Mouse (Mus musculus) erythroblast, adult 5-6 weeks (primary cell): ENCODE measurements around the gene Rab6b. TPM values are rescaled to one million over a fixed set of nuclear protein-coding genes. Genes with fewer than 3 reads are reported as not detected.
A peak's percentile ranks its signal among the peaks of the same experiment; 100 is the strongest.

Source experiments
- ATAC-seq: replicated peaks from 2 replicates; pipeline ENCODE4 v1.8.0; 2016; ENCODE audit warnings: moderate number of reproducible peaks, mild to moderate bottlenecking, moderate TSS enrichment, inconsistent platforms; ENCODE audit not compliant: poor library complexity, low FRiP score, severe bottlenecking
- total RNA-seq, 2 experiments: library from RNA; stranded (forward) in 1 of 2; stranded (reverse) in 1 of 2; fragments of 150-400 nt in 1 of 2; fragments of 200-764, 138-1000 nt in 1 of 2; gene quantifications; 2 replicates each; pipeline versions ENCODE4 v1.2.3 to v1.2.4; 2015 to 2017; ENCODE audit warnings: low replicate concordance in 2 of 2

The Rab6b gene
- total RNA-seq, 2 experiments from 2014 or later, result 0.09 TPM; not detected in 1

- ATAC-seq, result no peak
Measured at GRCm38 (mm10) chr9:103181886-103182285, 70.3 kb downstream of the Rab6b start.

GRCm38 (mm10) chr9:103184855-103185254 is 73.3 kb downstream of the Rab6b start:
- ATAC-seq, result no peak

- ATAC-seq, result no peak
Measured at GRCm38 (mm10) chr9:103185946-103186345, 74.4 kb downstream of the Rab6b start.

GRCm38 (mm10) chr9:103186747-103187146 is 75.2 kb downstream of the Rab6b start:
- ATAC-seq, result no peak

- no peak for ATAC-seq
Measured at GRCm38 (mm10) chr9:103188416-103188815, 76.8 kb downstream of the Rab6b start.

GRCm38 (mm10) chr9:103201561-103202260 is 90.1 kb downstream of the Rab6b start, which contains the start of gene Srprb:
Gene Srprb (minus strand): TSS chr9:103202137.
- ATAC-seq, result peak; percentile 99

GRCm38 (mm10) chr9:103205786-103206185 is 94.2 kb downstream of the Rab6b start:
- ATAC-seq, result no peak

GRCm38 (mm10) chr9:103207846-103208245 is 96.3 kb downstream of the Rab6b start:
- ATAC-seq, result peak; percentile 94

- ATAC-seq, result no peak
Measured at GRCm38 (mm10) chr9:103208802-103209423, 97.3 kb downstream of the Rab6b start.

GRCm38 (mm10) chr9:103212654-103213420 is 101.2 kb downstream of the Rab6b start:
- no peak for ATAC-seq

- ATAC-seq, result no peak
Measured at GRCm38 (mm10) chr9:103213631-103214030, 102.0 kb downstream of the Rab6b start.

- ATAC-seq, result no peak
Measured at GRCm38 (mm10) chr9:103214281-103214680, 102.7 kb downstream of the Rab6b start.

GRCm38 (mm10) chr9:103224721-103225120 is 113.1 kb downstream of the Rab6b start:
- ATAC-seq, result no peak

GRCm38 (mm10) chr9:103225464-103225863 is 113.9 kb downstream of the Rab6b start:
- ATAC-seq, result peak; percentile 72

GRCm38 (mm10) chr9:103226806-103227205 is 115.2 kb downstream of the Rab6b start:
- ATAC-seq, result no peak

- no peak for ATAC-seq
Measured at GRCm38 (mm10) chr9:103227760-103228159, 116.2 kb downstream of the Rab6b start.

- ATAC-seq, result no peak
Measured at GRCm38 (mm10) chr9:103228370-103229003, 116.9 kb downstream of the Rab6b start.

GRCm38 (mm10) chr9:103229037-103229867 is 117.7 kb downstream of the Rab6b start:
- ATAC-seq, result no peak
